Mouse (Mus musculus) embryonic fibroblast, embryonic 13.5 days (primary cell): ENCODE measurements around the gene Dock9.

Experiments used
- CTCF ChIP-seq: IDR thresholded peaks from 2 replicates; pipeline ENCODE4 v1.5.1; 2011; ENCODE audit warnings: mild to moderate bottlenecking, control low read depth, low read length, moderate library complexity, borderline replicate concordance; ENCODE audit not compliant: insufficient read depth
- POLR2A ChIP-seq: IDR thresholded peaks from 2 replicates; pipeline ENCODE4 v1.6.1; 2011; ENCODE audit warnings: low read depth, mild to moderate bottlenecking, control low read depth, low read length, moderate library complexity

DNA sequence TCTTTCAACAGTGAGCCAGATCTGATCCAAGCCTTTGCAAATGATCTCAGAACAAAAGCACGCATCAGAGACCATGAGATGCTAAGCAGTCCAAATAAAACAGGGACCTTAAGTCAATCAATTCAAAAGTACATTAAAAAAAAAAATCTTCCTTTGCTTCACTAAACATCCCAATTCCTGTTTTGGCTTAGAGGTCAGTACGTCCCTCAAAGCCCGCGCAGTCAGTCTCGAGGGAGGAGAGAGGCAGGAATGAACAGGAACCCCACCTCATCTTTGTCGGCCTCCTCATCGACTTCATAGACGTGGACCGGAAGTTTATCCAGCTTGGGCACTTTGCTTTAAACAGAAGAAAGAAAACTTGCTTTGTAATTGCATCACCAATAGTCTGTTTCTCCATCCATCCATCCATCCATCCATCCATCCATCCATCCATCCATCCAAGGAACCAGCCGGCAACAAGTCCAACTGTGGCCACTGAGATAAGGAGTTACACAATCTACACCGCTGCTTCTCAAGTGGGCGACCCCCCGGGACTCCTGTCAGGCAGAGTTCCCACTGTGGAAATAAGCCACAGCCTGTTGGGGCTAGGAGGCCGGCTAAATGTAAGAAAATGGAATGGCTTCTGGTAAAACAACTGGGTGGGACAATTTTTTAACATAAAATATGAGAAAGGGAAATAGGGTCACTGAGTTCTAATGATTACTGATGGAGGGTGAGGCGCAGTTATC lies 137.3 kb downstream of the Dock9 start:
- TF ChIP-seq CTCF (no peak), POLR2A (no peak)
